Mouse (Mus musculus): ENCODE measurements around the gene Zfp512b. TPM values are rescaled to one million over a fixed set of nuclear protein-coding genes. Genes with fewer than 3 reads are reported as not detected.

Gene Zfp512b
- polyA plus RNA-seq, 1 experiment from 2014 or later, result 53.4 TPM

DNA sequence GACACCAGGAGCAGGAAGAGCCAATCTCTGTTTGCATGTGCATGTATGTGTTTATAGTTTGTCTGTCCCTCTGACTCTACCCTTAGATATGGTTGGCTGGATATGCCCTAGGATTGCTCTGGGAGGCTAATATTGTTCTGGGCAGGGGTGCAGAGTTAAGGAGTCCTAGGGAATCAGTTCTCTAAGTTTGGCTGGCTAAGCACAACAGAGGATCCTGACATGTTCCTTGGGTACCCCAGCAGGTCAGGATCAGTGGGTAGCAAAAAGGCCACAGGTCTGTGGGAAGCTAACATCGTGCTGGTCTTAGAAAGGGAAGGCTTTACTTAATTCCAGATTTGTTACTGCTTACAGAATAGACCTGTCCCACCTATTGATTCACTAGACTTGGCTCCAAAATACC, 12.9 kb downstream of the Zfp512b start:
- Histone ChIP-seq H3K4me2 (no peak overlapping the region), H3K4me1 (peaks cover 18% of the 10 kb centered on the region), H3K27ac (no peak overlapping the region), H3K27me3 (no peaks in the 10 kb centered on the region), H3K9ac (no peak overlapping the region), H3K4me3 (no peak overlapping the region), H3K36me3 (peaks cover 15% of the 10 kb centered on the region), H3K9me3 (no peaks in the 10 kb centered on the region)
- 79% methylated on average over 1 of the region's 1 CpGs for WGBS
- no peak for ATAC-seq (ENCODE audit: insufficient number of reproducible peaks, low FRiP score, low TSS enrichment, low read depth)

DNA sequence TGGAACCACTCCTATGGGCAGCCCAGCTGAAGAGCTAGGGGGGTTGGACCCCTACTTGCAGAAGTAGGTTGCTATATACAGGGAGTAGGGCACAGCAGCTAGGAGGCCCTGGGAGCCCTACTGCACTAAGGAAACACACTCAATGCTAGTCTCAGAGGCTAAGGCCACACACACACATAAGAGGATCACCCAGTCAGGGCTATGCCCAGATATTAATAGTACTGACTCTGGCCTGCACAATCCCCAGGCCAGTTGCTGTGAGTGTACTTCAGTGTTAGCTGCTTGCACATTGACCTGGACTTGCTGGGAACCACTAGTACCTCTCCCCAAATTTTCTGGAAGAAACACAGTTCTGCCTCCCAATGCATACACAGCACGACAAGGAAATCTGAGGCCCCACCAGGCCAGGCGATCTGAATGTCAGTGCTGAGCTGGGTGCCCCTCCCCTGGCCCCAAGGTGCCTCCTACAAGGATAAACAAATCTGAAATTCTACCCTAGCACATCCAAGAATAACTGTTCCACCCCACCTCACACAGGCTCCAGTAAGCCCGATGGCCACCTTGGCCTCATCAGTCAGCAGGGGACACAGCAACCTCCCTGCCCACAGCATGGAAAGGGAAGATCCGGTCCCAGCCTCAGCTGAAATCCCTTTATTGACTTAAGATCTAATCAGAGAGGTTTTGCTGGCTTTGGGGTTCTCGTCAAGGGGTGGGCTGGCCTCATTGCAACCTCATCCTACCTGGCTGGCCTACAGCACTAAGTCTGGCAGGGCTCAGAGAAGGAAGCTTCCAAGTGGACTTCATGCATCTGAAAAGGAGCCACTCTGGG, 13.6 kb downstream of the Zfp512b start:
- no peak overlapping the region for H3K27ac ChIP-seq
- H3K36me3 ChIP-seq, result peaks cover 15% of the 10 kb centered on the region
- no peak overlapping the region for H3K4me2 ChIP-seq
- no peak overlapping the region for H3K9ac ChIP-seq
- peaks cover 18% of the 10 kb centered on the region for H3K4me1 ChIP-seq
- no peaks in the 10 kb centered on the region for H3K9me3 ChIP-seq
- no peak overlapping the region for H3K4me3 ChIP-seq
- 71% methylated on average over 5 of the region's 5 CpGs for WGBS
- no peaks in the 10 kb centered on the region for H3K27me3 ChIP-seq
- ATAC-seq (ENCODE audit: insufficient number of reproducible peaks, low FRiP score, low TSS enrichment, low read depth), result no peak

DNA sequence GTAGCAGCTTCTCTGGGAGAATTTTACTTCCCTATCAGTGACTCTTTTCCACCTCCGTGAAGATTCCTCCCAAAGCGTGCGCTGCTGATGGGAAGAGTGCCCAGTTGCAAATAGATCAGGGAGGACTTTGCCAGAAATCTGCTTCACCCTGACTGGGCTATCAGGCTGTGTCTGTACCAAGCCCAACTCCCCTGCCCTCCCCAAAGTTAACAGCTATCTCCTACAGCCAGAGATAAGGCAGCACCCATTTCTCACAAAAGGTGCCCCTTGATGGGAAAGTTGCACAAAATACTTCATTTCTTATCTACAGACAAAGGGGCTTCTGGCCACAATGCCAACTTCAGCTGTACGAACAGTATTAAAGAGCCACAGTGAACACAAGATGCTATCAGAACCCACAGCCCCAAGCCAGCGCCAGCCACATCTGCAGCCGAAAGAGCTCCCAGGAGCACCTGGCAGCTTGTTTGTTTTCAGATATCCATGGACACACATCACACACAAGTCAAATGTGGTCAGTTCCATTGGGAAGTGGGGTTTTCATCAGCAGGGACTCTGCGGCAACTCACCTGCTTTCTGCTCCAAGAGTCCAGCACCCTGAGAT, 14.5 kb downstream of the Zfp512b start:
- Histone ChIP-seq H3K4me1 (peaks cover 18% of the 10 kb centered on the region), H3K27ac (no peak overlapping the region), H3K4me2 (no peak overlapping the region), H3K9me3 (no peaks in the 10 kb centered on the region), H3K9ac (no peak overlapping the region), H3K4me3 (no peak overlapping the region), H3K27me3 (no peaks in the 10 kb centered on the region), H3K36me3 (peaks cover 17% of the 10 kb centered on the region)
- no peak for ATAC-seq (ENCODE audit: insufficient number of reproducible peaks, low FRiP score, low TSS enrichment, low read depth)
- 82% methylated on average over 7 of the region's 7 CpGs for WGBS

DNA sequence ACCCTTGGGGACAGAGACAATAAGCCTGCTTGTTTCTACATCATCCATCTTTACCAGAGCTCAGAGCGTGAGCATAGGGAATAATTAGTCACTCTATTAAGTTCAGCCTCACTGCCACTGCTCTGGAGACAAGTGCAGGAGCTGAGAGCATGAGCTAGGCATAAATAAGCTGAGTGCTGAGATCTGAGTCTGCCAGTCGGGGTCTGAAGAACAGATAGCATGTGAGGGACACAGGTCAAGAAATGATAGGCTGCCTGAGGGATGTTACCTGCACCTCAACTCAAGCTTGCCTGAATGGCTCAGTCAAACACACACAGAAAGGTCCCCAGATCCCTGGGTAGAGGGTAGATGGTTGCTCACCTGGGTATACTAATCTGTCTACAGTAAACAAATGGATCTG, 15.5 kb downstream of the Zfp512b start:
- Histone ChIP-seq H3K27ac (no peak overlapping the region), H3K27me3 (no peaks in the 10 kb centered on the region), H3K4me1 (peaks cover 18% of the 10 kb centered on the region), H3K4me3 (no peak overlapping the region), H3K9ac (no peak overlapping the region), H3K36me3 (peaks cover 27% of the 10 kb centered on the region), H3K4me2 (no peak overlapping the region), H3K9me3 (no peaks in the 10 kb centered on the region)
- no peak for ATAC-seq (ENCODE audit: insufficient number of reproducible peaks, low FRiP score, low TSS enrichment, low read depth)
- 69% methylated on average over 2 of the region's 2 CpGs for WGBS

DNA sequence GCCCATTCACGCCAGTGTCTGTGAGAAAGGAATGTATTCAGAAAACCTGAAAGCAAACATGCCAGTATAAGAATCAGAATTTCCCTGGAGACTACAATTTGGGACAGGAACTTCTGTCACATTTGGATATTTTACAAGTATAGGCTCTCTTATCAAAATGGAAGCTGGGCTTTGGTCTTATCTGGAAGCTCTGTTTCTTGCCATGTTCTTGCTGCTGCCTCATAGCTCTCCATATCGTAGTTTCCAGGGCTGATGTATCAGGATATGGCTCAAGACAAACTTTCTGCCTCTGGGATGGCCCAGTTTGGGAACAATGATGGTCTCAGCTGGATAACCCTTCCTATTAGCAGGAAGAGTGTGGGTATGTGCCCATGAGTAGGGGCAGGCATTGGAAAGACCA, 16.0 kb downstream of the Zfp512b start:
- no peak overlapping the region for H3K4me2 ChIP-seq
- H3K27me3 ChIP-seq, result no peaks in the 10 kb centered on the region
- no peak overlapping the region for H3K4me3 ChIP-seq
- no peak for ATAC-seq (ENCODE audit: insufficient number of reproducible peaks, low FRiP score, low TSS enrichment, low read depth)
- peaks cover 31% of the 10 kb centered on the region for H3K36me3 ChIP-seq
- peaks cover 18% of the 10 kb centered on the region for H3K4me1 ChIP-seq
- WGBS, result 91% methylated on average over 2 of the region's 2 CpGs
- no peak overlapping the region for H3K9ac ChIP-seq
- H3K9me3 ChIP-seq, result no peaks in the 10 kb centered on the region
- H3K27ac ChIP-seq, result no peak overlapping the region

DNA sequence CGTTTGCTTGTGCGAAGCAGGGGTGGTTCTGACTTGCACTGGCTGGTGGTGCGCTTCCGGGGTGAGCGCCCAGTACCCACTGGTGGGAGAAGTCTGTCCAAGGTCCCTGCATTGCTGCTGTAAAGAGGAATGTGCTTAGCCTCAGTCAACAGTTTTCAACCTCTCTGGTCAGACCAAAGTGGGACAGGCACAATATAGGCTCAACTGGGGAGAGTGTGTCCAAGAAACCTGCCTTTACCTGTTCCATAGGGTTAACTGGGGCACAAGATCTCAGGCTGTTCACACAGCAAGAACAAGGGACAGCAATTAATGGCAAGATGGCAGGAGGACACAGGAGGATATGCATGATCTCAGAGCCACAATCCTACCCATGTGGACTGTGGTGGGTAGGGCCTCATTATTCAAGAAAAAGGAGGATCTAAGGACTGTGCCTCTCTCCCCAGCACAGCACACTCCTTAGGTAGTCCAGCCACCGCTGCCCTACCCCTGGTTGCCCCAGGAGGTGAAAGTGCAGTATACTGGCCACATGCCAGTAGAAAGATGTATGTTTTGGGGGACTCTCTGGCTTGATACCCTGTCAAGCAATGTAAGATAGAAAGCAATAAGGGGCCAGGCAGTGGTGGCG, 17.6 kb downstream of the Zfp512b start:
- peaks cover 31% of the 10 kb centered on the region for H3K36me3 ChIP-seq
- no peak overlapping the region for H3K9ac ChIP-seq
- no peak overlapping the region for H3K4me3 ChIP-seq
- H3K27ac ChIP-seq, result no peak overlapping the region
- no peaks in the 10 kb centered on the region for H3K27me3 ChIP-seq
- peaks cover 15% of the 10 kb centered on the region for H3K4me1 ChIP-seq
- no peaks in the 10 kb centered on the region for H3K9me3 ChIP-seq
- WGBS, result 94% methylated on average over 7 of the region's 7 CpGs
- ATAC-seq (ENCODE audit: insufficient number of reproducible peaks, low FRiP score, low TSS enrichment, low read depth), result no peak
- H3K4me2 ChIP-seq, result no peak overlapping the region

DNA sequence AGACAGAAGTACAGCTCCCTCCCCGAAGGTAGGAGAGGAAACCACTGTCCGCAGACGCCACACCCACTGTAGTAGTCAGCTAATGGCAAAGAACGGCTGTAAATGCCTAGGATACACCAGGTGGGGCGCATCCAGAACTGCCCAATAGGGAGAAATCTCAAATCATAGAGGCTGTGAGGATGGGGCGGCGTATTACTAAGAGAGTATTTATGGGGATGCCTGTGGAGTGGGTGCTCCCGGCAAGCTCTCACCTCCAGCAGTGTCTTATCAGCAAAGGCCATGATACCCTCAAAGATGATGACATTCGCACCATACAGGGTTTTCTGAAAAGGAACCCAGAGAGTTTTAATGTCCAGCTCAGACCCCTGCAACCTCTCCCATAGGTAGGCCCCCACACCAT, 18.6 kb downstream of the Zfp512b start:
- H3K9ac ChIP-seq, result no peak overlapping the region
- no peak overlapping the region for H3K4me2 ChIP-seq
- no peak for ATAC-seq (ENCODE audit: insufficient number of reproducible peaks, low FRiP score, low TSS enrichment, low read depth)
- WGBS, result 90% methylated on average over 9 of the region's 9 CpGs
- H3K36me3 ChIP-seq, result peaks cover 31% of the 10 kb centered on the region
- H3K9me3 ChIP-seq, result no peaks in the 10 kb centered on the region
- no peak overlapping the region for H3K27ac ChIP-seq
- peaks cover 8% of the 10 kb centered on the region; the same call in 1 of the 2 replicates for H3K4me1 ChIP-seq
- H3K4me3 ChIP-seq, result no peak overlapping the region
- H3K27me3 ChIP-seq, result no peaks in the 10 kb centered on the region

DNA sequence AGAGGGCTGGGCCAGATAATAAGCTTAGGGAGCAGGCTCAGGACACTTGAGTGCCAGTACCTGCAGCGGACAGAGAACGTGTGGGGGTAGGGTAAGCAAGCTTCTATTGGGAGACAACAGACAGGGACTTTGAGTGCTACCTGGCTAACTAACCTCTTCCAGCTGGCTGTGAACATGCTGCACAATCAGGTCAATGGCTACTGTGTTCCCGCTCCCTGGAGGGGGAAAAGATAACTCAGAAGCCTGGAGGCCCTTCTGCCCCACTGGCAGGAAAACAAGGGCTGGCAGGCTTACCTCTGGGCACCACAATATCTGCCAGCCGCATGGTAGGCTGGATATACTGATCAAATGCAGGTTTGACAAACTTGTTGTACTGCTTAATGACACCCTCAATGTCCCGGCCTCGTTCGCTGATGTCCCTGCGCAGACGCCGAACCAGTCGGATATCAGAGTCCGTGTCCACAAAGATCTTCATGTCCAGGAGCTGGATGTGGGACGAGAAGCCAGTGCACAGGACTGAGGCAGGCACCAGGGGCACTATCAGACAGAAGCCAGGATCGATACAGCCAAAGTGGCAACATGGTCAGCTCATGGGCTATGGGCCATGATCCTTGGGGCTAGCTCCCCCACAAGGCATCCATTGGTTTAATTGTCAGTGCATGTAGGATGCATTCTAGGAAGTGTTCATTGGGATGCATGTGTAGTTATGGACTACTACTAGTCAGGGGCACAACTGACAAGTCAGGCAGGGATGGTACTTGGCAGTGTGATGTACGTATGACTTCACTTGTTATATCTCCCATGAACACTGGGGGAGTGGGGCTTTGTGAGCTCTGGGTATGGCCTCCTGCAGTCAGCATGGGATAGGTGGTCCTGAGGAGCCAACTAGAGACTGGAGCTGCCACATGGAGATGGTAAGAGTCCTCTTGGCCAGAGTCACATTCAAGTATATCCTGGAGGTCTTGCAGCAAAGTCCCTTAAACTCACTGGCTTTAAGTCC, 19.4 kb downstream of the Zfp512b start:
- WGBS, result 91% methylated on average over 15 of the region's 15 CpGs
- ATAC-seq (ENCODE audit: insufficient number of reproducible peaks, low FRiP score, low TSS enrichment, low read depth), result no peak
- Histone ChIP-seq H3K27ac (no peak overlapping the region), H3K4me3 (no peak overlapping the region), H3K4me2 (no peak overlapping the region), H3K9me3 (no peaks in the 10 kb centered on the region), H3K9ac (no peak overlapping the region), H3K36me3 (peaks cover 31% of the 10 kb centered on the region), H3K27me3 (no peaks in the 10 kb centered on the region), H3K4me1 (peaks cover 7% of the 10 kb centered on the region; the same call in 1 of the 2 replicates)

DNA sequence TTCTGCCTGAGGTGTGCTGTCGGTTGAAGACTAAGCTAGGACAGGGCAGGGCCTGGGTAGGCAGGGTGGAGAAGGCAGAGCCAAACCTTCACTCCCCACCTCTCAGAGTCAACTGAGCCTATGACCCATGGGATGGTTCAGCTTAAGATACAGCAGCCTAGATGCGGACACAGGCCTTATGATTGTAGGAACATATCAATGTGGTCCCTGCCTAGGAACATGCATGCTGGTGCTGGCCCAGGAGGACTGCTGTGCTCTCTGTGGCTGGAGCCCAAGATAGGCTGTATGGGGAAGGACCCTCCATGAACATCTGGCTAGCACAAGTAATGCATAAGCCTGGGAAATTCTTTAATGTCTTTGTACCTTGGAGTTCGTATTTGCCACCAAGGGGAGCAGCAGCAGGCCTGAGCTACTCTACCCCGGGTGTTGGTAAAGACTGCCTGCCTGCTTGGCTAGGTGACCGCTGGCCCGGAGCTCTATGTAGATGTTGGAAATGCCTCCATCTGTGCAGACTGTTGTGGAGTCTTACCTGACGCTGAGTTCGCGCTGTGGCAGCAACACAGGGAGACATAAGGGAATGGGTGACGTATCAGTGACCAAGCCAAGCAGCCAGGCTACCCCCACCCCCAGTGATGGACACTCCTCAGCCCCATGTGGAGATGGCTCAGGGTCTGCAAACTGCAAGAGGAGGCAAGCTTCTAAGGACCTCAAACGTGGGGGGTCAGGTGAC, 20.5 kb downstream of the Zfp512b start:
- Histone ChIP-seq H3K4me1 (peaks cover 5% of the 10 kb centered on the region; the same call in 1 of the 2 replicates), H3K36me3 (peaks cover 31% of the 10 kb centered on the region), H3K27me3 (no peaks in the 10 kb centered on the region), H3K9me3 (no peaks in the 10 kb centered on the region), H3K27ac (no peak overlapping the region), H3K4me2 (no peak overlapping the region), H3K9ac (no peak overlapping the region), H3K4me3 (no peak overlapping the region)
- 89% methylated on average over 11 of the region's 11 CpGs for WGBS
- ATAC-seq (ENCODE audit: insufficient number of reproducible peaks, low FRiP score, low TSS enrichment, low read depth), result no peak

DNA sequence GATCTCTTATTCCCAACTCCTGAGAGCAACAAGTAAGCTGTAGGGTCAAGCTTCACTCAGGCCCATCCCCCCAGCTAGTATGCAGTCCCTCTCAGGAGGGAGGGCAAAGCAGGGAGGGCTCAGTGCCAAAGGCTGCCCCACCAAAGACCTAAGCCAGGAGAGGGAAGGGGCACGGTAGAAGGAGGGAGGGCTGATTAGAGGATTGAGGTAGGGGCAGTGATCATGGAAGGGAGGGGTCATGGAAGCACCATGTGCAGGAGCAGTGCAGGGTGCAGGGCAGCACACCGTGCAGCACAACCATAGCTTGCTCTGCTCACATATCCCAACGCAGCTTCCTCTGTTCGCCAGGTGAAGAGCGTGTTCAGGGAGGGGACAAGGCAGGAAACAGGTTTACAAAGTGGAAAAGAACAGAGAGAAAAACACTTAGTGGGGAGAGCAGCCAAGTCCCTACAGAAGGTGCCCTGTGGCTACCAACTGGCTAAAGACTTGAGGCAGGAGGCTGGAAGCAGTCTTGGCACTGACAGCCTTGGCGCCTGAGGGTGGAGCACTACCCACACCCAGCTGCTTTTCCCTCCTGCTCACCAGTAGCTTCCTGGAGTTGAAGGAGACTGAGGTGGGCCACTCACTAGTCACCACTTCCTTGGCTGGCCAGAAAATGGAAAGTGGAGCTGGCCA, 21.5 kb downstream of the Zfp512b start:
- 70% methylated on average over 6 of the region's 6 CpGs for WGBS
- H3K4me3 ChIP-seq, result no peak overlapping the region
- H3K9ac ChIP-seq, result no peak overlapping the region
- no peak for ATAC-seq (ENCODE audit: insufficient number of reproducible peaks, low FRiP score, low TSS enrichment, low read depth)
- peaks cover 5% of the 10 kb centered on the region; the same call in 1 of the 2 replicates for H3K4me1 ChIP-seq
- H3K27ac ChIP-seq, result no peak overlapping the region
- H3K4me2 ChIP-seq, result no peak overlapping the region
- H3K27me3 ChIP-seq, result no peaks in the 10 kb centered on the region
- H3K9me3 ChIP-seq, result no peaks in the 10 kb centered on the region
- peaks cover 31% of the 10 kb centered on the region for H3K36me3 ChIP-seq

Data from limb, embryonic 15.5 days (tissue).